Mouse (Mus musculus) olfactory bulb, adult 2 months (tissue): ENCODE data around the gene Taf1c.

ENCODE experiments used
- CTCF ChIP-seq: fragments of 200-500 bp; IDR thresholded peaks from 2 replicates; pipeline ENCODE4 v1.5.1; 2012; ENCODE audit warnings: low read depth, mild to moderate bottlenecking, low read length, moderate library complexity; ENCODE audit not compliant: insufficient read depth
- POLR2A ChIP-seq: fragments of 200-500 bp; IDR thresholded peaks from 2 replicates; pipeline ENCODE4 v1.6.1; 2012; ENCODE audit warnings: mild to moderate bottlenecking, low read depth, low read length, moderate library complexity; ENCODE audit not compliant: insufficient read depth

DNA sequence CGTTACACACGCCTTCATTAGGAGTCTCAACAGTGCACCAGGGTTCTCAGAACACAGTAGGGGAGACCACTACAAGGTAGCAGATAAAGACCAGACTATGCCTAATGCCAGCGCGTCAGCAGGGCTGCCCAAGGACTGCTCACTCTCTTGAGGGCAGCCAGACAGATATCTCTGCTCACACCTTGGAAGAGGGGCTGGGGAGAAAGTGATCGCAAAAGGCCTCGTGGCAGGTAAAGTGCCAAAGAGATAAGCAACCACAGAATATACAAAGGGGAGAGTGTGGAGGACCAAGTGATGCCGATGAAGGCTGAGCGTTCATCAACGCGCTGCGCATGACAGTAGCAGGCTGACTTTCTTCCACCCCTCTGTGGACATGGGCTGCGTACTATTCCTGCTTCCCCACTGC, 621 bp downstream of the Taf1c start:
- TF ChIP-seq CTCF (no peak), POLR2A (no peak)
